Mouse (Mus musculus): Measurements from ENCODE around the gene Ppm1e.

- TF ChIP-seq HCFC1 (IDR thresholded peaks at IDR 0.05; ENCODE audit: borderline replicate concordance, insufficient read depth, low read length) (no peak), ZNF384 (IDR thresholded peaks at IDR 0.05; ENCODE audit: low read depth, low read length) (no peak)
Measured at GRCm38 (mm10) chr11:87254149-87254548, 104.7 kb downstream of the Ppm1e start.

All from ES-E14 (cell line).